Mouse (Mus musculus): ENCODE data around the gene Lsm2. TPM values are rescaled to one million over a fixed set of nuclear protein-coding genes. Genes with fewer than 3 reads are reported as not detected.
A peak's percentile ranks its signal among the peaks of the same experiment; 100 is the strongest.
"Not testable (repeated sequence)": the region's sequence is repeated elsewhere in the genome, so short reads cannot be mapped to it uniquely, and the experiment has no call there.

Lsm2 gene
- polyA plus RNA-seq, 1 experiment from 2014 or later = 163 TPM

GRCm38 (mm10) chr17:35024691-35025488, 43.2 kb downstream of the Lsm2 start:
- Histone ChIP-seq H3K9ac (no peak overlapping the region), H3K9me3 (replicated peaks) (no peaks in the 10 kb centered on the region)

GRCm38 (mm10) chr17:35026206-35026605, 44.5 kb downstream of the Lsm2 start:
- H3K27ac ChIP-seq (replicated peaks) = peak overlapping the region; percentile 74
- H3K4me3 ChIP-seq (replicated peaks) = peak overlapping the region; percentile 12; the same call in 1 of the 2 replicates
- peak overlapping the region; percentile 33 for H3K4me2 ChIP-seq (replicated peaks)
- 0 out of 2 replicates have a peak overlapping the region, but pooled peaks have one; percentile 2 for H3K9ac ChIP-seq
- no peaks in the 10 kb centered on the region for H3K9me3 ChIP-seq (replicated peaks)
- WGBS = 59% methylated on average over 5 of the region's 5 CpGs
- H3K36me3 ChIP-seq = no peaks in the 10 kb centered on the region
- no peaks in the 10 kb centered on the region for H3K27me3 ChIP-seq
- H3K4me1 ChIP-seq = peaks cover 56% of the 10 kb centered on the region
- no peak for ATAC-seq (ENCODE audit: insufficient number of reproducible peaks, low FRiP score, low TSS enrichment, low read depth)

More at GRCm38 (mm10) chr17:35024691-35025488, 43.2 kb downstream of the Lsm2 start:
- no peak overlapping the region for H3K4me2 ChIP-seq (replicated peaks)
- no peak overlapping the region for H3K4me3 ChIP-seq (replicated peaks)
- ATAC-seq (ENCODE audit: insufficient number of reproducible peaks, low FRiP score, low TSS enrichment, low read depth) = no peak
- WGBS = 61% methylated on average over 10 of the region's 10 CpGs
- H3K4me1 ChIP-seq = peaks cover 58% of the 10 kb centered on the region
- H3K36me3 ChIP-seq = no peaks in the 10 kb centered on the region
- no peaks in the 10 kb centered on the region for H3K27me3 ChIP-seq
- no peak overlapping the region for H3K27ac ChIP-seq (replicated peaks)

- peak; percentile 83 for ATAC-seq (ENCODE audit: insufficient number of reproducible peaks, low FRiP score, low TSS enrichment, low read depth)
- Histone ChIP-seq H3K36me3 (no peaks in the 10 kb centered on the region), H3K9ac (peak within 1 kb of the TSS; percentile 27; the same call in 1 of the 2 replicates), H3K9me3 (replicated peaks) (no peaks in the 10 kb centered on the region), H3K4me3 (replicated peaks) (peak within 1 kb of the TSS; percentile 16), H3K27me3 (no peaks in the 10 kb centered on the region), H3K4me1 (peaks cover 52% of the 10 kb centered on the region), H3K27ac (replicated peaks) (peak within 1 kb of the TSS; percentile 74), H3K4me2 (replicated peaks) (peak within 1 kb of the TSS; percentile 34)
- 27% methylated on average over 13 of the region's 13 CpGs for WGBS
Observed at GRCm38 (mm10) chr17:35027277-35028068, 45.8 kb downstream of the Lsm2 start, which contains the start of gene Sapcd1. Gene Sapcd1, minus strand, starts transcription at chr17:35028016.

GRCm38 (mm10) chr17:35028315-35028714, 46.7 kb downstream of the Lsm2 start:
- no peaks in the 10 kb centered on the region for H3K9me3 ChIP-seq (replicated peaks)
- H3K4me1 ChIP-seq = peaks cover 52% of the 10 kb centered on the region
- no peaks in the 10 kb centered on the region for H3K27me3 ChIP-seq
- H3K4me3 ChIP-seq (replicated peaks) = no peak overlapping the region
- H3K36me3 ChIP-seq = no peaks in the 10 kb centered on the region
- no peak for ATAC-seq (ENCODE audit: insufficient number of reproducible peaks, low FRiP score, low TSS enrichment, low read depth)
- no peak overlapping the region for H3K27ac ChIP-seq (replicated peaks)
- H3K4me2 ChIP-seq (replicated peaks) = no peak overlapping the region
- no peak overlapping the region for H3K9ac ChIP-seq
- WGBS = 61% methylated on average over 2 of the region's 2 CpGs

- Histone ChIP-seq H3K4me3 (replicated peaks) (no peak overlapping the region), H3K27me3 (no peaks in the 10 kb centered on the region), H3K9me3 (replicated peaks) (no peaks in the 10 kb centered on the region), H3K27ac (replicated peaks) (no peak overlapping the region), H3K4me2 (replicated peaks) (no peak overlapping the region), H3K4me1 (peaks cover 45% of the 10 kb centered on the region), H3K36me3 (no peaks in the 10 kb centered on the region), H3K9ac (no peak overlapping the region)
- 33% methylated on average over 19 of the region's 19 CpGs for WGBS
- ATAC-seq (ENCODE audit: insufficient number of reproducible peaks, low FRiP score, low TSS enrichment, low read depth) = no peak
Observed at GRCm38 (mm10) chr17:35029691-35030532, 48.2 kb downstream of the Lsm2 start.

GRCm38 (mm10) chr17:35031272-35031671, 49.6 kb downstream of the Lsm2 start:
- WGBS = 88% methylated on average over 11 of the region's 11 CpGs
- Histone ChIP-seq H3K4me2 (replicated peaks) (no peak overlapping the region), H3K36me3 (no peaks in the 10 kb centered on the region), H3K4me3 (replicated peaks) (no peak overlapping the region), H3K4me1 (peaks cover 34% of the 10 kb centered on the region), H3K27ac (replicated peaks) (no peak overlapping the region), H3K27me3 (no peaks in the 10 kb centered on the region), H3K9me3 (replicated peaks) (no peaks in the 10 kb centered on the region), H3K9ac (no peak overlapping the region)
- no peak for ATAC-seq (ENCODE audit: insufficient number of reproducible peaks, low FRiP score, low TSS enrichment, low read depth)

GRCm38 (mm10) chr17:35031880-35032279, 50.2 kb downstream of the Lsm2 start:
- Histone ChIP-seq H3K4me1 (peaks cover 28% of the 10 kb centered on the region), H3K27ac (replicated peaks) (no peak overlapping the region), H3K4me2 (replicated peaks) (no peak overlapping the region), H3K4me3 (replicated peaks) (no peak overlapping the region), H3K27me3 (no peaks in the 10 kb centered on the region), H3K36me3 (no peaks in the 10 kb centered on the region), H3K9me3 (replicated peaks) (no peaks in the 10 kb centered on the region), H3K9ac (no peak overlapping the region)
- WGBS = 82% methylated on average over 7 of the region's 7 CpGs
- no peak for ATAC-seq (ENCODE audit: insufficient number of reproducible peaks, low FRiP score, low TSS enrichment, low read depth)

- Histone ChIP-seq H3K4me2 (replicated peaks) (no peak overlapping the region), H3K27me3 (no peaks in the 10 kb centered on the region), H3K4me1 (peaks cover 25% of the 10 kb centered on the region), H3K9me3 (replicated peaks) (no peaks in the 10 kb centered on the region), H3K36me3 (no peaks in the 10 kb centered on the region), H3K27ac (replicated peaks) (no peak overlapping the region), H3K4me3 (replicated peaks) (no peak overlapping the region), H3K9ac (no peak overlapping the region)
- no peak for ATAC-seq (ENCODE audit: insufficient number of reproducible peaks, low FRiP score, low TSS enrichment, low read depth)
- 73% methylated on average over 8 of the region's 8 CpGs for WGBS
Observed at GRCm38 (mm10) chr17:35032323-35032870, 50.7 kb downstream of the Lsm2 start.

- H3K4me3 ChIP-seq (replicated peaks); H3K4me2 ChIP-seq (replicated peaks); H3K9me3 ChIP-seq (replicated peaks); H3K27me3 ChIP-seq; H3K36me3 ChIP-seq; ATAC-seq (ENCODE audit: insufficient number of reproducible peaks, low FRiP score, low TSS enrichment, low read depth); H3K27ac ChIP-seq (replicated peaks); H3K9ac ChIP-seq: not testable (repeated sequence)
- peaks cover 12% of the 10 kb centered on the region for H3K4me1 ChIP-seq
- WGBS = 68% methylated on average over 1 of the region's 1 CpGs
Observed at GRCm38 (mm10) chr17:35033703-35034102, 52.0 kb downstream of the Lsm2 start.

GRCm38 (mm10) chr17:35034896-35035295, 53.2 kb downstream of the Lsm2 start:
- Histone ChIP-seq H3K9me3 (replicated peaks) (no peaks in the 10 kb centered on the region), H3K4me3 (replicated peaks) (no peak overlapping the region), H3K4me2 (replicated peaks) (no peak overlapping the region), H3K4me1 (peaks cover under 1% of the 10 kb centered on the region; the same call in 1 of the 2 replicates), H3K27ac (replicated peaks) (no peak overlapping the region), H3K27me3 (no peaks in the 10 kb centered on the region), H3K9ac (no peak overlapping the region), H3K36me3 (no peaks in the 10 kb centered on the region)
- ATAC-seq (ENCODE audit: insufficient number of reproducible peaks, low FRiP score, low TSS enrichment, low read depth) = no peak
- WGBS = 56% methylated on average over 6 of the region's 6 CpGs
